Mouse (Mus musculus) urinary bladder, postnatal 4 days (tissue): ENCODE data around the gene Zfp664.

ENCODE experiments used
- DNase-seq, 2 experiments: peaks; one replicate each; pipeline ENCODE4 v3.0.0; 2021 to 2022; ENCODE audit warnings: low spot score in 2 of 2

The Zfp664 gene

DNA sequence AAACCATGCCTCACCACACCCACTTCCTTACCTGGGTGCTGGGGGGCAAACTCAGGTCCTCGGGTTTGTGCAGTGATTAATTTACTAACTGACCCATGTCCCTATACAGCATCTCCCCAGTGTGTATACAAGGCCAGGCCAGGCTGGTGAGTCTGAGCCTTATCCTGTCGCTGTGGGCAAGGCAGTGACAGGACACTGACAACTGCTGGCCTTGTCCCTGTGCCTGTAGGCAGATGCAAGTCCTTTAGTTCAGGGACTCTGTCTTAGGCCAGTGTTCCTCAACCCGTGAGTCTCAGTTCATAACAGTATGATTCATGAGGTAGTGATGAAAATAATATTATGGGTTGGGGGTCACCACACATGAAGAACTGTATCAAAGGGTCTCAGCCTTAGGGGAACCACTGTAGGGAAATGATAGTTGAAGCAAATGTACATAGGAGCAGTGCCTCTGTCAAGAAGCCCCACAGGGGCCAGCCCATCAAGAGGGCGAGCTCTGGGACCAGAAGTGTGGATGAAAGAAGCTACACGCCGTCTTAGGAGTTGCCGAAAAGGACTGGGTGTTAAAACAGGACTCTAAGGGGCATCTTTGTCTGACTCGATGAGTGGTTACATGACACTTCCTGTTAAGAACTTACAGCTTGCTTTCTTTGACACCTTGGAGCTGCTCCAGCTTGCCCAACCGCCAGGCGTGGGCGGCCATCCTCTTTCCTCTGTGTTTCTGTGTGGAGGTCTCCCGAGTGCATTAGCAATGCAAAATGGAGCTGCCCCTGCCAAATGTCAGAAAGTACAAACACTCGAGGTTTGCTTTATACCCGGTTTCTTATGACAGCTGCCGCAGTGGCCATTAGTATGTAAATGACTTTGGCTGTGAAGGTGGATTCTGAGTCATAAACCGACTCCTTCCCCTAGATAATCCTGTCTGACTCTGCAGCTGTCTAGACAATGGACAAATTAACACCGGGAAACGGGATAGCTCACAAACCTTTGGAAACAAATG is 60.2 kb downstream of the Zfp664 start:
- no peak for DNase-seq

DNA sequence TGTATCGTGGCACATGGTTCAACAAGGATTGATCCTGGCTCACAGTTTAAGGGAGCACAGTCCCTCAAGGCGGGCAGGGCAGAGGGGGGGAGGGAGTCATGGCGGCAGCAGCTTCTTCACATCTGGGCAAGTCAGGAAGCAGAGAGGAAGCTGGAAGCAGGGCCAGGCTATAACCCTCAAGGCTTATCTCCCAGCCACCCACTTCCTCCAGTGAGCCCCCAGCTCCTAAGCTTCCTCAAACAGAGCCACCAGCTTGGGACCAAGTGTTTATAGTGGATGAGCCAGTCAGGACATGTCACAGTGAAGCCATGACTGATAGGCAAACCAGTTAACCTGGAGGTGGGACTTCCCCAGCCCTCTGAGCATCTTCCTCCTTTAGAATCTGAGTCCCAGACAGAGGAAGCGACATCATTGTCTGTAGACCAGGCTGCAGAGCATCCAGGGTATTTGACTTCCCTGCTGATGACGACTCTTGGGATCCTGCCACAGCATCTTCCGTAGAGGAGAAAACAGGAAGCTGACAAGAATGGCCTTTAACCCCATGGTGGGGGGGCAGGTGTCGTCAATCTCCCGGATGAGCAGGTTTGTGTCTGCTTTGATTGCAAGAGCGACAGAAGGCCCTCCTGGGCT is 67.0 kb downstream of the Zfp664 start:
- no peak for DNase-seq

DNA sequence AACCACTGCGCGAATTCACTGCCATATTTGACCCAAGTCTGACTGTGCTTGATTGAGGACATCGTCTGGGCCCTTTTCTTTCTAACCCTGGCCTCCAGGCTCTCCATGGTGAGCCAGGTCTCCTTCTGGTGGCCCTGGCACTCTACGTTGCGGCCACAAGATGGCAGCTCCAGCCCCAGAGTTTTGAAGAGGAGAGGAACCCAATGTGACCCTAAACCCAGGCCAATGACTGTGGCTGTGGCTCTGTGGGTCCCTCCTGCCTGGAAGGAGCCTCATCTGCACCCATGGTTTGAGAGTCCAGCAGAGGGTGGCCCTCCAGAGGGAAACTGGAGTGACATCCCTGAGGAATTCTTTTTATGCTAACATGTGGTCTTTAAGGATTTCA is 67.6 kb downstream of the Zfp664 start:
- no peak for DNase-seq

DNA sequence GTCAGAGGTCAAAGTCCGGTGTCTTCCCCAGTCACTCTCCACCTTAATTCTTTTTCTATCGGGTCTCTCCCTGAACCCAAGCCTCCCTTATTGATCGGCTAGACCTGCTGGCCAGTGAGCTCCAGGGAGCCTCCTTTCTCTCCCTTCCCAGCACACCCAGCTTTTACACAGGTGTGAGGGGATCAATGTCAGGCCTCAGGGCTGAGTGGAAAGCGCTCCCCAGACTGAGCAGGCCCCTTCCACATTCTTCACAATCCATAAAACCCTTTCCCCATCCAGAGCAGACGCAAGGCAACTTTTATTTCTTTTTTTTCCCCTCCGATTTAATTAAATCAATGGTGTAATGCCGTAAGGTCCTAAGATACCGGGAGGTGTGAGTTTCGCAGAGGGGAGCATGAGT is 68.1 kb downstream of the Zfp664 start:
- DNase-seq = no peak

DNA sequence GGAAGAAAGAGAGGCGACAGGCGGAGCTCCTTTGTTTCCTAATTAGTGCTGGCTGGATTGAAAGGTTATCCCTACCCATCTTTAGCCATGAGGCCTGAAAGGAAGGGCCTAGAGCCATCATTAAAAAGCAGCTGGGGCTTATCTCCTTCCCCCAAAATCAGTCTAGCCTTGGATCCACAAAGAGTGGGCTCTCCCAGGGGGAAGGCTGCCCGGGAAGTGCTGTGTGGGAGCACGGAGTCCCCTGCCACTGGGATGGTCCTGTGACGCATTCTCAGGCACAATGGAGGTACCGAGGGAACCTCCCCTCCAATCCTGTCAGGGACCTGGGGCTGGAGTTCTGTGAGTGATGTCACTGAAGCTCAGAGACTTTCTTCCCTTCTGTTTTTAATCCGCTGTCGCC is 68.6 kb downstream of the Zfp664 start:
- no peak for DNase-seq

DNA sequence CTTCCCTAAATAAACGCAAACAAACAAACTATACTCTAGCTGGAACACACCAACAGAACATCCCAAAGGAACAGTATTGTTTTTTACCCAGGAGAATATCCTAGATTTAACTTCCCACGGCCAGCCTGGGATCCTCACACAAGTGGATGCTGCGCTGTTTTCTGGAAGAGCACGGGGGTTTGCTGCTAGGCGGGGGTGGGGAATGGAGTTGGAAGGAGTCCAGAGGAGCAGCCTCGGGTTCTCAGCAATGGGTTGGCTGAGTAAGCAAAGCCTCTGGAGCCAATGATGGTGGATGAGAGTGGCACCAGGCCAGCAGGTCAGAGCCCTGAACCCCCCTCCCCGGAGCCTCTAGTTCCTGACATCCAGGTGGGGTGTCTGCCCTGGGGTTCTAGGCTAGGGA is 72.1 kb downstream of the Zfp664 start:
- no peak for DNase-seq

DNA sequence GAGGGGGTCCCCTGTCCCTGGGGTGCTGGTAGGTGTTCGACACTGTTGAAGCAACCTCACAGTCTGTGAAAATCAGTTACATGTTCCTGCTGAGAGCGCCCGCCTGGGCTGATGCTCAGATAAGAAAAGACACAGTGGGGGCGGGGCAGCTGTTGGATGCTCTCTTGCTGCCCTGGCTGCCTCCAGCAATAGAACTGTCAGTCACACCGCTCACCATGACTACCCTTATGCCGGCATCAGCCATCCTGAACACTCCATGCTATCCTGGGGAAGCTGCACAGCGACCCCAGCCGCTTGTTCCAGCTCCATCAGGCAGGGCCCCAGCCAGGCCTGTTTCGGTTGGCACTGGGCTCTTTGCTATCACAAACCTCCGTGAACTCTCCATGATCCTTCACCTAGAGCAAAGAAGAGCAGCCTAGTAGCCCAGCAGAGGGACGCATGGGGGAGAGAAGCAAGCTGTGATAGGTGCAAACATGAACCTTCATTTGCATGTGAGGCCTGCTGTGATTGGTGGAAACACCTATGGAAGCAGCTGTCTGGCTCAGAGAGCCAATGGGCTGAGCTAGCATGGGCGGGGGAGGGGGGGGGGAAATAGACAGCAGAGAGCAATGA is 80.8 kb downstream of the Zfp664 start:
- DNase-seq = no peak

DNA sequence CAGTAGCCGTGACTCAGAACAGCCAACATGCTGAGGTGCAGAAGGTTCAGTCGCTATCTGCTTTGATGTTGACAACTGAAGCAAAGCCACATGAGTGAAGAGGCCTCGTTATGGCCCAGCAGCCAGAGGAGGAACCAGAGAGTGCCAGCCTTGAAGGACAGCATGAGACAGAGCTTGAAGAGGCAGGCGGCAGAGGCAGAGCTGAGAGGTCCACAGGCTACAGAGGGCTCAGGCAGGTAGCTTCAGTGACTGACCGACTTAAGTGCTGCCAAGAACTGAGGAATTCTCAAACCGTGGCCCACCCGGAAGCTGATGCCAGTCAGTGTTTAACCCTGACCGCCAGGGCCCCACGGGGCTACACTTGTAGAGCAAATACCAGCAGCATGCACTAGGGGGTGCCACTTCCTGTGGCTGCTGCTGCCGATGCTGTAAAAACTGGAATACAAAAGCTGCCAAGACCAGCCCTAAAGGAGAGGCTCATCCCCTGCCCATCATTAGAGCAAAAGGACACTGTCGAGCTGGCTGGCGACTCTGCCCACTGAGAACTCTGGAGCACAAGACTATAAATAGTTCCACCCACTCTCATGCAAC is 81.4 kb downstream of the Zfp664 start:
- DNase-seq = no peak

DNA sequence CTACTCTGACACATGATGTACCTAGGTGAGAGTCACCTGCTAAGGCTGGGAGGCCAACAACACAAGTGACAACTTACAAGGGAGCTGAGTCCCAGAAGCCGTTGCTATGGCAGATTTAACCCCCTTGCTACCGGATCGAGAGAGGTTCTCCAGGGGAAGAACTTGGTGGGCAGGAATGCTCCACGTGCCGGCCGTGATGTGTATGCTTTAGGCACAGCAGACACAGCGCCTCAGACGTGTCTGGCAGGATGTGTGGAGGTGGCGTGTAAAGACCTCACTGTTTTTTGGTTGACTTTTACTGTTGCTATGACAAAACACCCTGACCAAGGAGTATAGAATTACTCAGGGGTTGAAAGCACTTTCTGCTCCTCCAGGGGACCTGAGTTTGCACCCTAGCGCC is 81.9 kb downstream of the Zfp664 start:
- no peak for DNase-seq

DNA sequence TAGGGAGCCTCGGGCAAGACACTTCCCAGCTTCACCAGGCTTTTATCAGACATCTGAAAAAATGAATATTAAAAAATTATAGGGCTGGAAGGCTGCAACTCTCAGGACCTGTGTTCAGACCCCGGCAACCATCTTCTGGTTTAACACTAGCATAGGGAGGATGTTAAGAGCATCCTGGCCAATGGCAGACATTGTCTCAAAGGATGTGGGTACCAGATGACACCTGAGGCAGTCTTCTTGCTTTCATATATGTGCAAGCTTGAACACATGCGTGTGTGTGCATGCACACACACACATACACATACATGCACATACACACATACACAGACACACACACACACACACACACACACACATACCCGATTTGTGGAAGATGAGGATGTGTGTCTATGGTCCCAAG is 82.6 kb downstream of the Zfp664 start:
- no peak for DNase-seq

DNA sequence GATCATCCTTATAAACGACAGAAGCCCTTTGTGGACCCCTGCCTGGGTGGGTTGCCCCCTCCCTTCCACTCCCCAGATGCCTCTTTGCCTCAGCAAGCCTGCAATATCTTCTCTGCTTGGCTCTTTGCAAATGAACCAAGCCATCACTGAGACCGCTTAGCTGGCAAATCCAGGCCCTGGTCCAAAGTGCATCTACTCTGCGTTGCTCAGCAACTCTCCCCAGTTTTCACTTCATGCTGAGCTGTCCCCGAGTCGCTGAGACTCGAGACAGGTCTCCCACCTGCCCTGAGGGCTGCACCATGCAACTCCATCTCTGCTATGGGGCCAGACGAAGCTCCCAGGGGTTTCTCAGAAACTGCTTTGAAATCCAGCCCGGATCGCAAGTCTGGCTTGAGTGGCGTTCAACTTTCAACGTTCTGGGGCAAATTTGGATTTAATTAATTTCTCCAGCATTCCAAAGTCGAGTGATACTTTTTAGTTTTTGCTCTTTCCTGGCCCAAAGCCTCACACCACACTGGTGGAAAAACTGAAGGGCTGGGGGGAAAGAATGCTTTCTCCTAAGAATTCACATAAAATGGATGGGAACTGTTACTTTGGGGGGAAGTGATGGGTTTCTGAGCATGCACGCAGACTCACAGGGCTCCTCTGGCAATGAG is 88.3 kb downstream of the Zfp664 start:
- no peak for DNase-seq

DNA sequence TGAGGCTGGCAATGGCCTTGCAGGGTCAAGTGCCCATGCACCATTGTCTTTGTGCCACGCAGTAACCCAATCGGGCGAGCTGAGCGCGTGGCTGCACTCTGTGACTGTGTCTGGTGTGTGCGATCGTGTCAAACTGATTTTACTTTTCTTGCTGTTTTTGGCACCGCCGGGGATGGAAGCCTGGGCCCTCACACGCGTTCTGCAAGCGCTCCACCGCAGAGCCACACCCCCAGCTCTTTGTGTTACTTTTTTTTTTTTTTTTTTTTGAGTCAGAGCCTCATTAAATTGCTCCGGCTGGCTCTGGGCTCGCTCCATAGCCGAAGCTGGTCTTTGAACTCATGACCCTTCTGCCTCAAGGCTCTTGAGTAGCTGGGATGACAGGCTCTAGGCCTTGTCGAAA is 88.8 kb downstream of the Zfp664 start:
- no peak for DNase-seq
